Mouse (Mus musculus): ENCODE data around the gene Nol8. TPM values are rescaled to one million over a fixed set of nuclear protein-coding genes. Genes with fewer than 3 reads are reported as not detected.

The Nol8 gene
- total RNA-seq (2015; ENCODE audit: low replicate concordance) (10.0 and 13.1 TPM in 2 replicates), total RNA-seq (2017; ENCODE audit: low replicate concordance) (6.0 and 6.5 TPM in 2 replicates)

DNA sequence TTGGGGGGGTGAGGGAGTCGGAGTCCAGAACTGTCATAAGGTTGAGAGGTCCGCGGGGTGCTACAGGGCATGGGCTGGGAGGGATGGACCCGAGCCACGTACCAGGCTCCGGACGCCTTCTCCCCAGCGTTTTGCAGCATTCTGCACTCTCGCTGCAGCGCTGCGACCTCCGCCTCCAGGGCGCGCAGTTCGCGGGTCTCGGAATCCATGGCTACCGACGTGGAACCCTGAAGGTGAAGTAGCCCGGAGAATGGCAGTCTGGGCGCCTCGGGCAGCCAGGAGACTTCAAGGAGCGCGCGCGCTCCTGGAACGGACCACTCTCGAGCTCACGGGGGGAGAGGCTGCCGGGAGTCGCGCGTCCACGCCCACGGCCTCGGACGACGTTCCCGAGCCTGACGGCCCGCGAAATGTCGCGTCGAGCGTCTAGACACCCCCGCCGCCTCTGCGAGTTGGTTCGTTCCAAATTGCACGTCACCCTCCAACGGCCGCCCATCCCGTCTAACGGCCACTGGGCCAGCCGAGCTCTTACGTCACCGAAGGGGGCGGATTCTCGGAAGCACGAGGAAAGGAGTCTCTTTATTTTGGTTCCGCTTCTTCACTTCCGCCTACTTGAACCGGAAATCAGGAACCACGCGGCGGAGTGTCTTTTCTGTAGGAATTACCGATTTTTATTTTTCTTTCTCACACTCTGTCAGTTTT lies at the start of gene Nol8, which contains the start of gene Cenpp:
TSS of gene Nol8 (plus strand) at position 598 of the 699 bp plus-strand sequence.
TSS of gene Cenpp (minus strand) at position 305 of the 699 bp plus-strand sequence.
- ATAC-seq (replicated peaks; ENCODE audit: low FRiP score, poor library complexity, severe bottlenecking) = peak; percentile 96

DNA sequence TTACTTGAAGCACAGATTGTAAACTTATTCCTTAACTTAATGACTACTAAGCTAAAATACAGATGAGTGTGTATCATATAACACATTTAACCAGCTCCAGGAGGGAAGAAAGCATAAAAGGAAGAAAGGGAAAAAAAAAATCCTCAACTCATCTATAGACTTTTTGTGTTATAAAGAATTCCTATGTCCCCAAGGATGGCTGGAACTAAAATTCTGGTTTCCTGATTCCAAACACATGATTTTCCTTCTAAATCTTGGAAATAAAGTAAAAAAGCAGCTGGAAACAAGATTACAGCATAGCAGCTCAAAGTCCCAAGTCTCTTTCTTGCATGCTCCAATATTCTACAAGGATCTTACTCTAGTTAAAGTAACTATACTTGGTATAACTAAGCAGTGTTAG lies 49.3 kb upstream of the Nol8 start:
- no peak for ATAC-seq (replicated peaks; ENCODE audit: low FRiP score, poor library complexity, severe bottlenecking)

DNA sequence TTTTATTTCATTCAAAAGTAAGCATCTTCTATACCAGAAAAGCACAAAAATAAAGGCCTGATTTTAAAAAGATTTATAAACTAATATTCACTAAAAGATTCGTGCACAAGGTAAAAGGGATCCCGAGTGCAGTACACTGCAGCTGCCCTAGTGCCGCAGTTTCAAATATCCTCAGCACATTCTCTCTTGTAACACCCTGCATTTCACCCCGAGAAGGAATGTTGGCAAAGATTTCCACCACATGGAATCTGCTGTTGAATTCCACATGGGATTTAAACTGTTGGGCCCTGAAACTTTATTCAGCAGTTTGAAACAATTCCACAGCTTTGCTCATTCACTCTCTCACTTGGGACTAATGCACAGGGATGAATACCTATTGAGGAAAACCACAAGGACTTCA lies 45.2 kb upstream of the Nol8 start, which contains the start of gene Ogn:
TSS of gene Ogn (plus strand) at position 333 of the 400 bp plus-strand sequence.
- no peak for ATAC-seq (replicated peaks; ENCODE audit: low FRiP score, poor library complexity, severe bottlenecking)

DNA sequence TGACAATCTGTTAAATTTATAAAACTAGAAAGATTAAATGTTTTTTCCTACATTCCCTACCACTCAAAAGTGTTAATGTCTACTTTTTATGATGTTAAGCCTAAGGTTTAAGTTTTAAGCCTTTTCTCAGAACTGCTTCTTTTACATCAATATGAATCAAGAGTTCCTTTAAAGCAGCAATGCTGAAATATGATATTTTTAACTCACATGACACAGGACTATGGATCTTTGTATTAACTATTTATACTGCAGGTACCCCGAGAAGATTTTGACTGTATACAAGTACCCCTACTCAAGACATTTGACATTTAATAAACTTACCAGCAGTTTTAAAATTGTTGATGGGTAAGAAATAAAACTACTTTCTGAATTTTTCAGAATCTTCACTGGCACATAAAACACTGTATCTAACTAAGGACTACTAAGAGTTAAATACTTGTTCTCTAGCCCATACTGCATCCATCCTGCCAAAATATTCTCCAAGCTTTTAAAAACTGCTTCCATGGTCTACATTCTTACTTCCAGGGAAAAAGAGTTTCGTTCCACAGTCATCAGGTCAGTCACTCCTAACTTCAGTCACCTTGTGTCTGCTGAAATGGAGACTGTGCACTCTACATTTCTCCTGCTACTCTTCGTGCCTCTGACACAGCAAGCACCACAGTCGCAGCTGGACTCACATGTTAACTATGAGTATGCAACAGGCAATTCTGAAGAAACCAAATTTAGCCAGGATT lies 44.1 kb upstream of the Nol8 start:
- no peak for ATAC-seq (replicated peaks; ENCODE audit: low FRiP score, poor library complexity, severe bottlenecking)

DNA sequence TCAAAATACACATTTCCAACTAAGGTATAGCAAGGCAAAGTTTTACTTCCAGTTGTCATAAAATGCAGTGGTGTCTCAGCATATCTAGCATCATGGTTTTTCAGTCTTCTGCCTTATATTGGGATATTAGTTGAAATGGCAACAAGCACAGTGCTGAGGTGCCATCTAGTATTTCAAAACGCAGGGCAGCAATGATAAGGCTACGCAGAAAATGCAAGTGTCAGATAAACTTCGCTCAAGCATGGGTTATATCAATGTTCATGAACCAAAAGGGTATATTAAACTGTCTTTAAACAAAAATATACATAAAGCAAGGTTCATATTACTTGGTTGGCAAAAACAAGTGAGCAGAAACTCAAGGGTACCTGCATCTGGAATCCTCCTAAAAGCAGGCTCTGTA lies 35.9 kb upstream of the Nol8 start:
- ATAC-seq (replicated peaks; ENCODE audit: low FRiP score, poor library complexity, severe bottlenecking) = peak; percentile 72

DNA sequence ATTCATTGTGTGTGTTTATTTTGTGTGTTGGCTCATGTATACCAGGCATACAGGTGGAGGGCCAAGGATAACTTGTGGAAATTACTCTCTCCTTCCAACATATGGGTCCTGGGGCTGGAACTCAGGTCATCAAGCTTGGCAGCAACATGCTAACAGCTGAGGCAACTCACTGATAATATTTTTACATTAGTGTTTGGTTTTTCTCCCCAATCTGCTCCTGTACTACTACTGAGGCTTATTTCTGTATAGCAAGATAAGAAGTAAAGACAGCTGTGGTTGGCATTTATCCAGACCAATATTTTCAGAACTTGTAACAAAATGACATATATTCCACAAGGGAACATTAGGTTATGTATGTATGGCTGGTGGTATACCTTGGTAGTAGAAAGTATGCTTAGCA lies 34.5 kb upstream of the Nol8 start:
- peak; percentile 66 for ATAC-seq (replicated peaks; ENCODE audit: low FRiP score, poor library complexity, severe bottlenecking)

DNA sequence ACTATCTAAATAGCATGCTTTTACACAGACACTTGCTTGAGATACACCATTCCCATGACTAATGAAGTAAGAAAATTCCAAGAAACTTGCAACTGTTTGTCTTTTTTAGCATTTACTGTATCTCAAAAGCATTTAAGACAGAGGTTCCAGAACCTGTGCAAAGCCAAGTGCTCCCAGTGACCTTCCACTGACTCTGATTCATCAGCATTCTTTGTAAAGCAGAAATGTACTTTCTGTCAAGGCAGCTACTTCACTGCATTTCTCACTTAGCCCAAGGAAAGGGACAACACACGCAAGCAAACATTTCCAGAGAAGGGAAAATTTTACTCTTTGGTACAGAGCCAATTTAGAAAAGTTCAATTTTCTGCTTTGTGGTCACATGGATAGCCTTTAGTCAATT lies 29.7 kb upstream of the Nol8 start:
- no peak for ATAC-seq (replicated peaks; ENCODE audit: low FRiP score, poor library complexity, severe bottlenecking)

DNA sequence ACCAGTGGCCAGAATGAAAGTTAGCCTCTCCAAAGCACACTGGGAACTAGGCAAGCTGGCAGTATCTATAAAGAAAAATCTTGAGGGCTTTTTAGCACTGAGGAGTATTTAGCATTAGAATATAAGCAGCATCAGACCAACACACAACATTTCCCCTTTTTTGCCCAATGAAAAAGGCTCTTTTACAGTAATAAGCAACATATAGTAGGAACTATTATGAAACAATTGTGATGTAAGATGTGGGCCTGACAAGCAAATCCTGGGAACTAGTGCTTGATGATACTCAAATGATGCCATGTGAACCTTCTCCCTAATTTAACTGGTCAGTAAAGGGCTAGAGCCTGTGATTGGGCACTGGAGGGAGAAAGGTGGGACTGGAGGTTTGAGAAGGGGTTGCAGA lies 24.7 kb upstream of the Nol8 start:
- ATAC-seq (replicated peaks; ENCODE audit: low FRiP score, poor library complexity, severe bottlenecking) = no peak

DNA sequence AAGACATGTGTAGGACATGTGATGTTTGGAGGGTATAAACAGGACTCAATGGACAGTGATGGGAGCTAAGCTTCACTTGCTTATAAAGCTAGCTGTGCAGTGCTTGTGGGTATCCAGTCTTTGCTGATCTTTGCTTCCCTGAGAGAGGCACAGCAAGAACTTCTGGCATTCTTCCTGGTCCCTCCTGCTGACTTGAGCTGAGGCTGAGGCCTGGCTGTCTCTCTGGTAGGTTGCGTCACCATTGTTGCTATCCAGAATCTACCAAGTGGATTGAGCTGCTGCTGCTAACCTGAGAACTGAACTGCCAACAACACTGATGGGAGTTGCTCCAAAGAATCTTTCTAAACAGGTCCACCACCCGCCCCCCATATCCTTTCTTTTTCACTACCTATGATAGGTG lies 23.8 kb upstream of the Nol8 start:
- no peak for ATAC-seq (replicated peaks; ENCODE audit: low FRiP score, poor library complexity, severe bottlenecking)

DNA sequence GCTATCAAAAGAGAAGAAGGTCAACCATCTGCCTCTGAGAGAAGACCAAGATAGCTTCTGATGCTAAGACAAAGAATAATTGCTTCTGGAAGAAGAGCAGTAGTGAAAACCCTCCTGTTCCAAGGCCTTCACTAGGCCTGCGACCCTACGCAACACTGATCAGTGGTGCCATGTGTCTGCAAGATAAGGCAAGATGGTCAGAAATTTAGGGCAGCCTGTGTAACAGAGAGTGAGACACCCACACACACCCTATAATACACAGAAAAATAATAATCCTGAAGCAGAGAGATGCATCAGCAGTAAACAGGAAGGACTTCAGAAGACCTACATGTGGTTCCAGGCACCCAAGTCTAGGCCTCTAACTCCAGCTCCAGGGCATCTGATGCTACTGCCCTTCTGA lies 12.9 kb upstream of the Nol8 start:
- no peak for ATAC-seq (replicated peaks; ENCODE audit: low FRiP score, poor library complexity, severe bottlenecking)

DNA sequence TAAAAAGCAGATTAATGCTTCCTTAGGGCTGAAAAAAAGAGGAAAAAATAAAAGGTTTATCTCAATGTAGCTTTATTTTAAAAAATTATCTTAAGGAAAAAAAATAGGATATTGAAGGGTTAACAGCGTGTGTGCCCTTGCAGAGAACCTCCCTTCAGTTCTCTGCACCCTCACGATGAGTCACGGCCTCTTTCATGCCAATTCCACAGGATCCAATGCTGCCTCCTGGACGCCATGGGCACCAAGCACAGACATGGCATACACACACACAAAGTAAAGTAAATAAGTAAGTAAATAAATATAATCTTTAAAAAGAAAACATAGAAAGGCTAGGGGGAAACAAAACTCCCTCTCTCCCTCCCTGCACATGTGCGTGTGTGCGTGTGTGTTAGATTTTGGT lies 10.2 kb upstream of the Nol8 start:
- no peak for ATAC-seq (replicated peaks; ENCODE audit: low FRiP score, poor library complexity, severe bottlenecking)

DNA sequence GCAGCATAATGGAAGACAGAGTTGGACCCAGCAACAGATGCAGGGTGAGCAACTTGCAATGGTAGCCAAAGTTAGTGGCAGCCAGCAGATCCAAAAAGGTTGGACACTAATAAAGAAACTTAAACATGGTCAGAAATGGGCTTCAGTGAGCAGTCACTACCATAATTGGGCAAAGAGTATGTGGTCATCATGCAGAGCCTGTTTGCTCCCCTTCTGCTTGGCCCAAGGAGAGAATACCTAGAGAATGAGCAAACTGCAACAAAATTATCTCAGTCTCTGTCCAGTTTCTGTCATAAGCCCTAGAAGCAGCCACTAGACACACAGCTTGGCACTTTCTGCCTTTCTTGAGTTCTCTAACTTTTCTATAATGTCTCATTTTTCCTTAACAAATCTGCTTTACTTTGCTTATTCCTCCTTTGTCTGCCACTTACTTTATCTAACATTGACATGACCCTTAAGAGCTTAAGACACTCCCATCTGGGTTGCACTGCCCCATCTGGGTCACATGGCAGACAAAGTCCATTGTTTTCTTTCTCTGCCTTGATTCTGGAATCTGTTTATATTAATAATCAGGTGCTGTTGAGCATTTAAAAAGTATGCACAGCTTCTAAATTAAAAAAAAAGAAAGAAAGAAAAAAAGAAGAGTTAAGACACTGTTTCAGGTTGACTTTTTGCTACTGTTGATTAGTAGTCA lies 9.1 kb upstream of the Nol8 start:
- ATAC-seq (replicated peaks; ENCODE audit: low FRiP score, poor library complexity, severe bottlenecking) = no peak

DNA sequence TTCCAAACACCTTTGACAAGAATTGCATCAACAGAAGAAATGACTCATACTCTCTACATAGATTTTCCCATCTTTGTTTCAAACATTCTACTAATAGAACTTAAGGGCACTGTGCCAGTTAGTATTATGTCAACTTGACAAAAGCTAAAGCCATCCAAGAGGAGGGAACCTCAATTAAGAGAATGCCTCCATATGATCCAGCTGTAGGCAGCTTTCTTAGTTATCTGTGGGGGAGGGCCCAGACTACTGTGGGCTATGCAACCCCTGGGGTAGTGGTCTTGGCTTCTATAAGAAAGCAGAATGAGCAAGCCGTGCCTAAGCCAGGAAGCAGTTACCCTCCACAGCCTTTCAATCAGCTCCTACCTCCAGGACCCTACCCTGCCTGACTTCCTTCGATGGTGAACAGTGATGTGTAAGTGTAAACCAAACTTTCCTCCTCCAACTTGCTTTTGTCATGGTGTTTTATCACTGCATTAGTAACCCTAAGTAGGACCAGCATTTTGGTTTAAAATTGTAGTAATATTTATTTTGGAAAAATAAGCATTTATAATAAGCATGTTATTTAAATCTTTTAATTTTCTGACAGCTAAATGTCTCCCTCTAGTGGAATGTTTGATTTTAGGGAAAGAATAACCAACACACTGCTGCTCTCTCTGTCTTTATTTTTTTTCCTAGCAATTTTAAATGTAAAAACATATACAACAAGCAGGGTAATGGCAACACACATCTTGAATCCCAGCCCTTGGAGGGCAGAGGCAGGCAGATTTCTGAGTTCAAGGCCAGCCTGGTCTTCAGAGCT lies 7.9 kb upstream of the Nol8 start:
- ATAC-seq (replicated peaks; ENCODE audit: low FRiP score, poor library complexity, severe bottlenecking) = no peak

DNA sequence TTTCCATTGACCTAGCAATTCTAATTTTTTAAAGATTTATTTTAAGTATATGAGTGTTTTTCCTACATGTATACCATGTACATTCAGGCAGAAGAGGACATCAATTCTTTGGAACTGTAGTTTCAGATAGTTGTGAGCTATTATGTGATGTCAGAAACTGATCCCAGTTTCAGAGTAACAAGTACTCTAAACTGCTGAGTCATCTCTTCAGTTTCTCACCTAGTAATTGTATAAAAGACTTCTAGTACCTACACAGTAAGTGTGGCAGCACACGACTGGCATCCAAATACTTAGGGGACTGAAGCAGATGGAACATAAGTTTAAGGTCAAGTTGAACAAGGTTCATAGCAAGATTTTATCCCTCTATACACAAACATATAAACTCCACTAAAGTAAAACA lies 6.9 kb upstream of the Nol8 start:
- ATAC-seq (replicated peaks; ENCODE audit: low FRiP score, poor library complexity, severe bottlenecking) = no peak

DNA sequence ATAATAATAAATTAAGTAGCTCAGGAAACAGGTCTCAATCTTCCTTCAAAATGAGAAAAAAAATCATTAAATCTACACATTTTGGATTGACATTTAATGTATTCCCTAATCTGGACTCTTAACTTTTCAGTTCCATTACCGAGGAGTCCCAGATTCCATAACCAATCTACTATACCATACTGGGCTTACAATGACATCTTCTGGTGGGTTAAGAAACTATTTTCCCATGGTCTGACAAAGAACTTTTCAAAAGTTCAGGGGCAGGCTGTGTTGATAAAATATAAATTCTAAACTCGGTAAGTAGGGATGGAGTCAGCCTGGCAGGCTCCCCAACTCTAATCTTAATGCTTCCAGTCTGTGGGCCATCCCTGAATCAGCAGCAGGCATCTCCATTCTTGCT lies 1.7 kb upstream of the Nol8 start:
- no peak for ATAC-seq (replicated peaks; ENCODE audit: low FRiP score, poor library complexity, severe bottlenecking)

DNA sequence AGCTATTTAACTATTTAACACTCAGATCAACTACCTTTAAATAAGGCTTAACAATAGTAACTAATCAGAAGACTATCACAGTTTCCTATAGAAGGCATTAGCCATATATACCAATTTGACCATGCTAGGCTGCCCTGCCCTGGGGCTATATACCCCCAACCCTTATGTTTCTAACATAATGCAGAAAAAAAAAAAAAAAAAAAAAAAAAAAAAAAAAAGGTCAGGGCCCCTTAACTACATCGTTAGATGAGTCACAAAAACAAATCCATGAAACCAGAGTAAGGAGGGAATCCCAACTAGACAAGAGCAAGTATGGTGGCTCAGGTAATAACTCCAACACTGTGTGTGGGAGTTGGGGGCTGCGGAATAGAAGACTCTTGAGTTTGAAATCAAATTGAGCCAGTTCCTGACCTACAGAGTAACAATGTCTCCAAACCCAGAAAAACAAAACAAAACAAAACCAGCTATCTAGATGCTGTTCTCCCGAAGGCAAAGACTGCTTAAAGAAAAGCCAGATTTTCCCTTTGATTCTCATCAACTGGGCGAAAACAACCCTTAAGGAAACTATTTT lies 1.0 kb upstream of the Nol8 start:
- no peak for ATAC-seq (replicated peaks; ENCODE audit: low FRiP score, poor library complexity, severe bottlenecking)

DNA sequence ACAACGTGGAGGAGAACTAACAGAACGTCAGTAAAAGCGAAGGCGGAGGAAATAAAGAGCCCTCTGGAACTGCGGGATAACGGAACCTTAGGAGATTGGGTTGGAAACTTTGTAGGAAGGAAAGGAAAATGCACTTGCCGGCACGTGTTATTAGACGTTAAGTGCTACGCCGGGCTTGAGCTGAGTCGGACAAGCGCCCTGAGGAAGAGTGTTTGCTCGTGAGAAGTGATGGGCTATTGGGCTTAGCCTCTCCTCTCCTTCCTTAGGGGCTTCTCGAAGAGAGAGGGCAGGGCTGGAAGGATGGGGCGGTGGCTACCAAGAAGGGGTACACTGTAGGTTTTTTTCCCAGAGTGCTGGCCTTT lies 283 bp downstream of the Nol8 start:
- ATAC-seq (replicated peaks; ENCODE audit: low FRiP score, poor library complexity, severe bottlenecking) = peak; percentile 72

DNA sequence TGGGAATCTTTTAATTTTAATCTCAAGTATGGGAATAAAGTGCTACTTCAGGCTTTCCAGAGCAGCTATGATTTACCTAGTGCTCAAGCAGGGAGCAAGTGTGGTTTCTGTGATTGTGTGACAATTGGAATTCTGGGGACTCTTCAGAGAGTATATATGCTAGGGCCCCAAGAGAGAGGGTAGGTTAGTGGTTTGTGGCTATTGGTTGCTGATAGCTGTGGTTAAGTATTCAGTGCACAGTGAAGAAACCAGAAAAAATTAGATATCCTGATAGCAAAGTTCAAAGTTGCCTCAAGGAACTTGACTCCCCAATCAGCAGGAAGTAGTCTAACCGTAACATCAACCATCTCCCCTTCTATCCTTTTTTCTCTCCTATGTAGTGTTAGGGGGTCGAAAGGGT lies 24.9 kb downstream of the Nol8 start:
- ATAC-seq (replicated peaks; ENCODE audit: low FRiP score, poor library complexity, severe bottlenecking) = no peak

DNA sequence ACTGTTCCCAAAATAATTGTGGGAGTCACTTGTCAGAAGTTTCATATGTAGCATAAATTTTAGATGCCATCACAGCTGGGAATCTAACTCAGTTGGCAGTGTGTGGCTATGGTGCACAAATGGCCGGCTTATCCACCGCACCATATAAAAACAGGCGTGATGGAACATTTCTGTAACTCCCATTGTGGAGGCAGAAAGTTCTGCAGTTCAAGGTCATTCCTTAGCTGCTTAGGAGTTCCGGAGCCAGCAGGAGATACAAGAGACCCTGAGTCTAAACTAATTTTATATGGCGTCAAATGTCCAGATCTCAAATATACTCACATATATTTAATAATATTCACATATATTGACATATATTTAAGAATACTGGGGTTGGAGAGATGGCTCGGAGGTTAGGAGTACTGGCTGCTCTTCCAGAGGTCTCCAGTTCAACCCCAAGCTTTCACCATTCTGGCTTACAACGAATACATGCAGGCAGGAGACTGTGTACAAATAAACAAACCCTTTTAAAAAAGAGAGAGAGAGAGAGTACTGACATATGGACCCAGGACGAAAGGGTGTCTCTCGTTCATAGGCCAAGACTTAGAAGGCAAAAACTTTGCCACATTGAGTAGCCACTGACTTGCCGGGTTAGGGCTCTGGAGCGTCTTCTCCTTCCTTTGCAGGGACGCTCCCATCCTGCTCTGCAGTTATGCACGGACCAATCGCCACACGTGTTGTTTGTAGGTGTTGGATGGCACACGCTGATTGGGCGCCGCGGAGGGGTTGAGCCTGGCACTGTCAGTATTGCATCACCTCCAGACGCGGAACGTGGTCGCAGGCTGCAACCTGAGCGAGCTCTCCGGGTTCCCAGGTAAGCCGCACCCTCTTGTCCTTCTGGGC lies 28.7 kb downstream of the Nol8 start, which contains the start of gene Iars:
TSS of gene Iars (plus strand) at position 750 of the 882 bp plus-strand sequence.
- ATAC-seq (replicated peaks; ENCODE audit: low FRiP score, poor library complexity, severe bottlenecking) = peak; percentile 99

Data from erythroblast, adult 5-6 weeks (primary cell).